Mouse (Mus musculus): ENCODE results near the gene Pkp1.

DNA sequence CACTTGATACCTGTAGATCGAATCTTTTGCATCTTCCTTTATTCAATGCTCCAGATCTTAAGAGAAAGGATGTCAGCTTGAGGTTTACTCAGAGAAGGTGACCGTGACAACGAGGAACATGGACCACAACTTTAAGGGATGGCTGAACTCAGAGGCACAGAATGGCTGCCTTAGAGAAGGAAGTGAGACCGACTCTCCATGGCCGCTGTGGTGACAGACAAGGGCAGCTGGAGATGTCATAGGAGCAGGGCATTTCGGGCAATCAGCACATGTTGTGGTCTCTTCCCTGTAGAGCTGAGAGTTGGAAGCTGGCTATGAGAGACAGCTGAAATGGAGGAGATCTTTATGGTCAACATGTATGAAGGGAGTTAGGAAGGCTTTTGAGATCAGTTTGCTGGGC lies 54.2 kb downstream of the Pkp1 start:
- TF ChIP-seq CTCF (IDR thresholded peaks at IDR 0.05; ENCODE audit: extremely low read depth, insufficient read depth, insufficient read length, insufficient replicate concordance) (no peak), POLR2A (IDR thresholded peaks at IDR 0.05; ENCODE audit: low read depth, low read length) (no peak)

Data from spleen, adult 2 months (tissue).